Mouse (Mus musculus): ENCODE measurements around the gene H2afx. TPM values are rescaled to one million over a fixed set of nuclear protein-coding genes. Genes with fewer than 3 reads are reported as not detected.
"Not testable (repeated sequence)": the region's sequence is repeated elsewhere in the genome, so short reads cannot be mapped to it uniquely, and the experiment has no call there.

H2afx gene
- total RNA-seq, 4 experiments from 2014 or later = 10.5 to 12.3 (median 11.4) TPM

- no peak for DNase-seq (ENCODE audit: low spot score)
Measured at GRCm38 (mm10) chr9:44338574-44338973, 4.1 kb downstream of the H2afx start.

DNA sequence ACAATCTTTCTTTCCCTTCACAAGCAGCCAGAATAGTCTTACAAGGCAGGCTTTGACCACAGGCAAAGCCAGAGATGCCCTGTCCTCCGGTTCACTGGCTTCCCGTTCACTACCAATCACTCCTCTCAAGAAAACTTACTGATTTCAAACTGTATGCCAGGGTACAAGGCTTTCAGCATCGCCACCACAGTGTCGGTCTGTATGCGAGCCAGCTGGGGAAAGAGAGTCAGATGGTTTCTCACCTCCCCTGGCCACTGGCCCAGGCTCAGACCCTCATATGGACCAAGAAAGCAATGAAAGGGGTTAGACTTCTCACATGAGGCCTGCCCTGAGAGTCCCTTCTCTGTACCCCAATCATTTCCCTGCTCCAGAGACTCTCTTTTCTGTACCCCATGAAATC, 7.0 kb downstream of the H2afx start:
- no peak for DNase-seq (ENCODE audit: low spot score)

DNA sequence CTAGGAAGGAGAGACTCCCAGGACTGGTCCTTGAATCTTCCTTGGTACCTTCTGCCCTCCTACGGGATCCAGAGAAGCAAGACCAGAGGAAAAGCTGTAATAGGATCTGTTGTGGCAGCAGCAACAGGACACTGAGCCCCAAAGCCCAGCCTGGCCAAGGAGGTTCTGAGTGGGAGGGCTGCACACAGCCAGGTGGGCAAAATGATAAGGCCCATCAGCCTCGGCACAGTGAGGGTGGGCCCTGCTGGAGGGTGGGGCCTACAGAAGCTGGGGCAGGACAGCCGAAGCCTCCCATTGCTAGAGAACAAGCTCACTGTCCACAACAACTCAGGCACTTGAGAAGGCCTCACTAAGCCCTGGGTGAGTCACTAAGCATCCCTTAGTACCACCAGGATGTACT, 7.7 kb downstream of the H2afx start:
- no peak for DNase-seq (ENCODE audit: low spot score)

GRCm38 (mm10) chr9:44342605-44343004, 8.1 kb downstream of the H2afx start:
- DNase-seq (ENCODE audit: low spot score) = no peak

DNA sequence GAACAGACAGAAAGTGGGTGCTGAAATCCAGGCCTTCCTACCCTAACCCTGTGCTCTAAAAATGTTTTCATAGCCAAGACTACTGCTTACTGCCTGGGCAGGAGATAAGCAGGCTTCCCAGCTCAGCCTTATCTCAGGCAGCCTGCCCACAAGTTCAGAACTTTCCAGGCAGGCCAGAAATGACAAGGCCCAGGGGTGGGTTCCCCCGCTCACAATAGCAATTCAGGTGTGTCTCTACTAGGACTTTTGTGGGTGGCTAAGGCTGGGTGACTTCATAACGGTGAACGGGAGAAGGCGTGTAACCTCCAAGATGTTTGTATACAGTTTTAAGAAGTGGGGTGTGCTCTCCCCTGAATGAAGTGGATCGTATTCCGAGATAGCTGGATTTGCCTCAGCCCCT, 8.8 kb downstream of the H2afx start:
- DNase-seq (ENCODE audit: low spot score) = peak; percentile 51

DNA sequence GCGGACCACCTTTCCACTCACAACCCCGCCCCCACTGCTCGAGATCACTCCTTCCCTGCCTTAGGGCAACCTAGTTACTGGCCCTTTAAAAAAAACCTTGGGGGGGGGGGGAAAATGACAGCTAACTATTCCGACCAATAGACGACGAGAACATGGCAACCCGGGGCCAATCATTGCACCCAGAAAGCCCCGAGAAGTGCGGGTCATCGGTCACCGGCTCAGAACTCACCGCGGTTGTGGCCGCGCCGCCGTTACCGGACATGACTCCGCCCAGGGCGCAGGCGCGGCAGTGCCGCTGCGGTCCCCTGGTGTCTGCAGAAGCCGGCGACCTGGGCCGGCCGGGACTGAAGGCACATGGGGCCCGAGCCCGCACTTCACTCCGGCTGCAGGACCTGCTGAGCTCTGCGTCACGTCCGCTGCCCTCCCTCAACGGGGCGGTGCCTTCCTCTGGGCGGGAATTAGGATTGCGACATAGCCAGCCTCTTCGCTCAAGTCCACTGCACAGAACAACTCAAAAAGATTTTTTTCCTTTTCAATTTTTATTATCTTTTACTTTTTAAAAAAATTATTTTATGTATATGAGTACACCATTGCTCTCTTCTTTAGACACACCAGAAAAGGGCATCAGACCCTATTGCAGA, 9.4 kb downstream of the H2afx start, which contains the start of gene Hmbs:
Gene Hmbs, minus strand, starts transcription at position 448 of the 641 bp plus-strand sequence.
- peak; percentile 94 for DNase-seq (ENCODE audit: low spot score)

DNA sequence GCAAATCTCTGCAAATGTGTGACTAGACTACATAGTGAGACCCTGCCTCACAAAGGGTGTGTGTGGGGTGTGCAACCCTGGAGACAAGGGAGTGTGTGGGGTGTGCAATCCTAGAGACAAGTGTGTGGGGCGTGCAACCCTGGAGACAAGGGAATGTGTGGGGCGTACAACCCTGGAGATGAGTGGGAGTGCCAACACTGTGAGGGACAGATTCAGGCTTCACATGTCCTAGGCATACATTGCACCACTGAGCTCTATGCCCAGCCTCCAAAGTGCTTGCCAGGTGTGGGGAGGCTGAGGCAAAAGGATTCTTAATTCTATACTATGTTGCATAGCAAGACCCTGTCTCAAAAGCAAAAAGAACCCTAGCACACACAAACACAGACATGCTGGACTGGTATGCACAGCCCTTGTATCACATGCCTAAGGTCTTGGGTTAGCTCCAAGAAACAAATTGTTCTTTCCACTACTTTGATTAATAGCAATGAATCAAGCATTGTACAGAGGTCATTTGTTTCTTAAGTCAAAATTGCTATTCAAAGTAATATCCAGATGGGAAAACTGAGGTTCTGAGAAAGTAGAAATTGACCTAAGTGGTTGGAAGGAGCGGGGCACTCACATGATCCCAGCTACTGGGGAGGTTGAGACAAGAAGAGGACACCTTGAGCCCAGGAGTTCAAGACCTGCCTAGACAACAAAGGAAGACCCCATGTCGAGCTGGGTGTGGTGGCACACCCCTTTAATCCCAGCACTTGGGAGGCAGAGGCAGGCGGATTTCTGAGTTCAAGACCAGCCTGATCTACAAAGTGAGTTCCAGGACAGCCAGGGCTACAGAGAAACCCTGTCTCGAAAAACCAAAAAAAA, 11.3 kb downstream of the H2afx start:
- DNase-seq (ENCODE audit: low spot score) = no peak

- no peak for DNase-seq (ENCODE audit: low spot score)
Measured at GRCm38 (mm10) chr9:44347166-44347565, 12.7 kb downstream of the H2afx start.

- no peak for DNase-seq (ENCODE audit: low spot score)
Measured at GRCm38 (mm10) chr9:44347621-44348020, 13.1 kb downstream of the H2afx start.

GRCm38 (mm10) chr9:44348546-44348945, 14.1 kb downstream of the H2afx start:
- DNase-seq (ENCODE audit: low spot score) = no peak

GRCm38 (mm10) chr9:44351396-44351795, 16.9 kb downstream of the H2afx start:
- DNase-seq (ENCODE audit: low spot score) = no peak

DNA sequence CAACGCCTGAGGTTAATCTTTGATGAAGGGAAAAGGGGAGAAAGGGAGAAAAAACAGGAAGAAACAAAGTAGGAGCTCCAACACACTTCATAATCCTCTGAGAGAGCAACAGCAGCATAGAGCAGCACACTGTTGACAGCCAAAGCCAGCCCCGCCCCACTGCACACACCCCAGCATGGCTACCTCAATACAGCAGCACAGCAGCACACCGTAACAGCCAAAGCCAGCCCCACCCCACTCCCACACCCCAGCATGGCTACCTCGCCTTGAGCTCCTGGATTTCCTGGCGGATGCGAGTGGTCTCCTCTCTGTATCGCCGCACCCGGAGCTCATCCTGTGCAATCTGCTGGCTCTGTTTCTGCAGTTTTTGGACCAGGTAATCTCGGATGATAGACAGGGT, 17.8 kb downstream of the H2afx start:
- DNase-seq (ENCODE audit: low spot score) = no peak

DNA sequence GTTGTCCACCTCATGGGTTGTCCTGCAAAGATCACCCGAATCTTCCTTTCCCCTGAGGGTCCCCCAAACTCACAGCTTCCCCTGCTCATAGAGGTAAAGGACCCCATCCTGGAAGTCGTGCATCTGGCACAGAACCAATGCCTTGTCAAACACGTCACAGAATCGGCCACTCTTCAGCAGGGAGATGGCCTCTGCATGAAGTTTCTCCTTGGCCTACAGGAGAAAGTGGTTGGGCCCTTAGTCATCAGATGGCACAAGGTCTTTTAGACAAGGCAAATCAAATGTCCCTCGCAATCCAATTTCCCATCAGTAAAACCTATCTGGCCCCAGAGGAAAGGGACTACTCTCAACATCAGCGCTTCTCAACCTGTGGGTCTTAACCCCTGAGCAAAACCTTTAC, 18.6 kb downstream of the H2afx start:
- no peak for DNase-seq (ENCODE audit: low spot score)

DNA sequence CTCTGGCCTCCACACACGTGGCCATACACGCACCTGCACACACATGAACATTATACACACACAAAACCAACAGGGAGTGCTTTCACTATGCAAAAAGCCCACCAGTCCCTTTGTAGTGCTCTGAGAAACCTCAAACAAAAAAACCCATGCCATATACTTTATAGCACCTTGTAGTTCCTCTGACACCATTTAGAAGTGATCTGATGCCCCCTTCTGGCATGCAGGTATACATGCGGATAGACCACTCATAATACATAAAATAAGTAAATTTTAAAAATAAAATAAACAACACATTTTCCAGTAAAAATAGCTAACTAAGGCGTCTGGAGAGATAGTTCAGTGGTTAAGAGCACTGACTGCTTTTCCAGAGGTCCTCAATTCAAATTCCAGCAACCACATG, 22.7 kb downstream of the H2afx start:
- DNase-seq (ENCODE audit: low spot score) = no peak

DNA sequence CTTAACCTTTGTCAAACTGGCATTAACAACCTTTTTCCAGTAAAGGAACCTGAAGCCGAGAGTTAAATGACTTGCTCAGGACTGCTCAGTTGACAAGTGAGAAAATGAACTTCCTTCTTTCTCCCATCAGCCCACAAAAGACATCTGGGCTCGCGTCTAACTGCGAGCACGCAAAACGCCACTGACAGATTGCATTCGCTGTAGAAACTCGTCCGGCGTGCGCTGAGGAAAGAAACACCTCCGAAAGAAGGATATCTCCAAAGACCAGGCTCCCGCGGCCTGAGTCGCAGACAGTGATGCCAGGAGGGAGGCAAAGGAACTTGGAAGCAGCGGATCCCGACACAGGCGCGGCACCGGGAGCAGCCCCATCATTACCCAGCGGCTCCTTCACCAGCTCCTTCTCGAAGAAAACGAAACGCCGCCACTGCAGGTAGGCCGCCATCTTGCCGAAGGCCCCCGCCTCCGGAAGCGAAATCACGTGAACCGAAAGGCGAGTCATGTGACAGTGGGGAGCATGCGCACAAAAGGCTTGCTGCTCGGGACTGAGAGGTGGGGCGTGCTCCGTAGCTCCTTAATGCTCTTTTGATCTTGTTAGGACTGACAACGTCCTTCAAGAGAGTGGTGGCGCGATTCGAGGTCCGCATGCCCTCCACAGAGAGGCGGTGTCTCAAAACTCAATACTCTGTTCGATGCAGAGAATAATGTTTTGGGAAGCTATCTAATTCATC, 26.9 kb downstream of the H2afx start, which contains the start of gene Vps11:
Gene Vps11, minus strand, starts transcription at position 481 of the 728 bp plus-strand sequence.
- peak; percentile 95 for DNase-seq (ENCODE audit: low spot score)

DNA sequence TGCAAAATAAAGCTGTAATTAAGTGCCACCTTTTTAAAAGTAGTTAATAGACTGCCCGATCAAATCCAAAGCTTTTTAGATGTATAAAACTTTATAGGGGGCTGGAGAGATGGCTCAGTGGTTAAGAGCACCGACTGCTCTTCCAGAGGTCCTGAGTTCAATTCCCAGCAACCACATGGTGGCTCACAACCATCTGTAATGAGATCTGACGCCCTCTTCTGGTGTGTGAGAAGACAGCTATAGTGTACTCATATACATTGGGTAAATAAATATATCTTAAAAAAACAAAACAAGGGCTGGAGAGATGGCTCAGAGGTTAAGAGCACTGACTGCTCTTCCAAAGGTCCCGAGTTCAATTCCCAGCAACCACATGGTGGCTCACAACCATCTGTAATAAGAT, 27.4 kb downstream of the H2afx start:
- not testable (repeated sequence) for DNase-seq (ENCODE audit: low spot score)

DNA sequence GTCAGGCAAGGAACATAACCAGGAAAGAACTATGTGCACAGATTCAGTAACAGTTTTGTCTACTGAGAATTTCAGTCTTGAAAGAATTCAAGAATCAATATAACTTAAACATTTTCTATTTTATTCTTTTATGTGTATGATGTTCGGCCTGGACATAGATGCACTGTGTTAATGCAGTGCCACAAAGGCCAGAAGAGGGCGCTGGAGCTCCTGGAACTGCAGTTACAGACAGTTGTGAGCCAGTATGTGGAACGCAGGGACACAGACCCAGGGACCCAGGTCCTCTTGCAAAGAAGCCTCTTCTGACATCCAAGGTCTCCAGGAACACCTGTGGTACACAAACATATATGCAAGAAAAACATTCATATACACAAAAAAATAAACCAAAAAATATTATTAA, 30.0 kb downstream of the H2afx start:
- DNase-seq (ENCODE audit: low spot score) = no peak

DNA sequence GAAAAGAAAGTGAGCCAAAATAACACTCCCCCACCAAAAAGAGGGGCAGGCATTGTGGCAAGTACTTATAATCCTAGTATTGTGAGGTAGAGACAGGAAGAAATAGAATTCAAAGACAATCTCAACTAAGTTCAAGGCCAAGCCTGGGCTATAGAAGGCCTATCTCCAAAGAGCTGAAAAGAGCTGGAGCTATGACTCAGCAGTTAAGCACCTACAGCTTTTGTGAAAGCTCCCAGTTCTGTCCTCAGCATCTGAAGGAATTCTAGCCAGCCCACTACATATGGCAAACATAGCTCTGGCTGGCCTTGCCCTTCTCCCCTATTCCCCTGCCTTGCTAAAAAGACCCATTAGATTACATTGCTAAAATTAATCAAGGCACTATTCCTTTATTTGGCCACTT, 38.9 kb downstream of the H2afx start:
- DNase-seq (ENCODE audit: low spot score) = no peak

GRCm38 (mm10) chr9:44376141-44376540, 41.6 kb downstream of the H2afx start:
- DNase-seq (ENCODE audit: low spot score) = no peak

- not testable (repeated sequence) for DNase-seq (ENCODE audit: low spot score)
Measured at GRCm38 (mm10) chr9:44377335-44377734, 42.8 kb downstream of the H2afx start.

- DNase-seq (ENCODE audit: low spot score) = no peak
Measured at GRCm38 (mm10) chr9:44378153-44378730, 43.7 kb downstream of the H2afx start.

Measured in heart, adult 8-10 months (tissue).